Comparison of ENCODE assay signal across 18 mouse cellular contexts in the genomic region with DNA sequence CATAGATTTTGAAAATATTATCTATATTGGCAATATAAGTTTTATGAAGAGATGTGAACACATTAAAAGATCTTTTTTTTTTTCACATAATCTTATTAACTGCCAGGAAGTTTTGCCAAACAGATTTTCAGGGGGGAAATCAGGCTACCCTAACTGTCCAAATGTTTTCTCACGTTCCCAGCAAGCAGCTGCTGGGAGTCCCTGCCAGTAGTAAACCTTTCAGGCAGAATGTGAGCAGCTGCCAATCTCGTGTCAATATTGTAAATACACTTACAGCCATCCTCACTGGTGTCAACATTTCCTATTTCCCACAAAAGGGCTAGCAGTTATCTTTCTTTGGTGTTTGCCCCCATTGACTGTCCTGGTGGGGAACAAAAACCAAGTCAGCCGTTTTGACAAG.
"Had no signal": no experiment of that assay in that cellular context is flagged by ENCODE, and none has a peak within 500 bp of the region (broad histone marks: within the 10 kb centered on the region; RNA-seq: fewer than 3 reads in every experiment).

No protein-coding gene starts in this region.

- H3K27ac ChIP-seq: midbrain, embryonic 10.5 days; midbrain, embryonic 12.5 days; neural tube, embryonic 13.5 days; neural tube, embryonic 15.5 days had no signal

- H3K36me3 ChIP-seq: midbrain, embryonic 10.5 days; midbrain, embryonic 12.5 days; neural tube, embryonic 13.5 days; neural tube, embryonic 15.5 days had no signal

- H3K4me3 ChIP-seq: midbrain, embryonic 10.5 days; midbrain, embryonic 12.5 days; myocyte; neural tube, embryonic 13.5 days; neural tube, embryonic 15.5 days had no signal

- H3K4me2 ChIP-seq: lung, embryonic 14.5 days; midbrain, embryonic 12.5 days; neural tube, embryonic 13.5 days; neural tube, embryonic 15.5 days had no signal

- ATAC-seq: midbrain, embryonic 16.5 days had no signal

- H3K9me3 ChIP-seq: midbrain, embryonic 10.5 days; midbrain, embryonic 12.5 days; neural tube, embryonic 13.5 days; neural tube, embryonic 15.5 days had no signal

- H3K27me3 ChIP-seq: midbrain, embryonic 12.5 days; neural tube, embryonic 13.5 days; neural tube, embryonic 15.5 days had no signal

- H3K4me1 ChIP-seq: neural tube, embryonic 15.5 days had no signal

- DNase-seq: lung, embryonic 14.5 days; lung, postnatal 10 days; lung, postnatal 4 days; midbrain, embryonic 14.5 days; retina, postnatal 1 day; right cerebral cortex, adult 18-20 months; right cerebral cortex, postnatal 25 days; right cerebral cortex, postnatal 4 days; spleen, adult 18-20 months; thymus, adult 18-20 months; thymus, postnatal 14 days; thymus, postnatal 36 days had no signal

- H3K9ac ChIP-seq: lung, embryonic 14.5 days; midbrain, embryonic 12.5 days; neural tube, embryonic 13.5 days; neural tube, embryonic 15.5 days had no signal
